Mouse (Mus musculus): Measurements from ENCODE around the gene Ascl4. TPM values are rescaled to one million over a fixed set of nuclear protein-coding genes. Genes with fewer than 3 reads are reported as not detected.

The Ascl4 gene
- total and polyA plus RNA-seq, 3 experiments, result 0.11 TPM; not detected in 2

DNA sequence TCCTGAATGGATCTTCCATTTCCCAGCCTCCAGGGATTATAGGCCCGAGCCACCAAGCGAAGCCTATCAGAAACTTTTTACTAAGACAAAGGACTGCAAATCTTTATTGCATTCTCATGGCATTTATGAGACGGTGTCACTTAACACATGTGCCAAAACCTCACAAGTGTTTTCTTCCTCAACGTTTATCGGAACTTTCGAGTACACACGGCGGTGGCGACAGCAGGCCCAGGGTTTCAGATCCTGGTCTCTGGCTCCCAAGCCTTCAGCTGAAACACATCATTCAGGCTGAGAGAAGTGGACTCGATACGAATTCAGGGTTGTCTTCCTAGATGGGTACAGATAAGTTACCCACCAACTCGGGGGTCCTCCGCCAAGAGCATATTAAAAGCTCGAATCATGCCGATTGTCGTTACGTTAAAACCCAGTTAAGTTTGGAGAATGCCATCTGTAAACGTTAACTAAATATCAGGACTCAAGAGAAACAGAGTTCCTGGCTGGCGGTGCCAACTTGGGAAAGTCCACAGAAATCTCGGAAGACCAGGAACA, 29.5 kb downstream of the Ascl4 start:
- TF ChIP-seq CTCF (IDR thresholded peaks at IDR 0.05; ENCODE audit: low read depth, low read length) (no peak), GATA2 (IDR thresholded peaks at IDR 0.05; ENCODE audit: borderline replicate concordance, low read depth, low read length) (no peak)
- DNase-seq (ENCODE audit: low spot score) (no peak), ATAC-seq (ENCODE audit: extremely low read depth, insufficient number of reproducible peaks, low FRiP score, poor library complexity, severe bottlenecking) (no peak)
- peaks cover 5% of the 10 kb centered on the region for H3K27me3 ChIP-seq (ENCODE audit: insufficient read depth, low read length)
- no peaks in the 10 kb centered on the region for H3K9me3 ChIP-seq (replicated peaks)
- peak overlapping the region; percentile 98 for H3K4me3 ChIP-seq (ENCODE audit: low read depth, low read length)
- H3K36me3 ChIP-seq (replicated peaks), result peaks cover 38% of the 10 kb centered on the region
- H3K4me1 ChIP-seq (ENCODE audit: insufficient read depth, low read depth, low read length), result peaks cover 40% of the 10 kb centered on the region

GRCm38 (mm10) chr10:85957464-85957950, 30.0 kb downstream of the Ascl4 start, which contains the start of gene Rtcb:
Rtcb (minus strand) TSS chr10:85957823.
- peaks cover 7% of the 10 kb centered on the region for H3K27me3 ChIP-seq (ENCODE audit: insufficient read depth, low read length)
- TF ChIP-seq TAL1 (conservative IDR thresholded peaks at IDR 0.05; ENCODE audit: low read depth, low read length) (no peak), GATA2 (IDR thresholded peaks at IDR 0.05; ENCODE audit: borderline replicate concordance, low read depth, low read length) (no peak), GATA1 (IDR thresholded peaks at IDR 0.05; ENCODE audit: borderline replicate concordance, low read length) (no peak), CTCF (IDR thresholded peaks at IDR 0.05; ENCODE audit: low read depth, low read length) (no peak), POLR2AphosphoS5 (IDR thresholded peaks at IDR 0.05; ENCODE audit: insufficient replicate concordance, low read depth, low read length) (no peak)
- peak within 1 kb of the TSS; percentile 98 for H3K4me3 ChIP-seq (ENCODE audit: low read depth, low read length)
- peak; percentile 85 for DNase-seq (ENCODE audit: low spot score)
- H3K4me1 ChIP-seq (ENCODE audit: insufficient read depth, low read depth, low read length), result peaks cover 36% of the 10 kb centered on the region
- H3K36me3 ChIP-seq (replicated peaks), result peaks cover 33% of the 10 kb centered on the region
- H3K9me3 ChIP-seq (replicated peaks), result no peaks in the 10 kb centered on the region
- peak; percentile 78 for ATAC-seq (ENCODE audit: extremely low read depth, insufficient number of reproducible peaks, low FRiP score, poor library complexity, severe bottlenecking)

DNA sequence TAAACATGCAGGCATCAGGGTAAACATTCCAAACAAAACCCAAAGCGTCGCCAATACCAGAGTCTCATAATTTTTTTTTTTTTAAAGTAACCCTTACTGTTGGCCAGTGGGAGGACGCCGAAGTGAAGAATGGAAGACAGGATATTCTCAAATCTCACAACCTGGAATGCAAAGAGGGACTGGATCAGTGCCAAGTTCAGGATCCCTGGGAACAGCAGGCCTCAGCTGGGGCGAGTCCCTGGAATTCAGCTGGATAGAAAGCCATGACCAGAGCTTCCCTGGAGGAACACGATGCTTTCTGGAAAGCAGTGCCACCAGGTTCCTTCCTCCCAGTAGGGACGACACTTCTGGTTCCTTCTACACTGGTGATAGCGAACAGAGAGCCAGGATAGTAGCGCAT, 35.4 kb downstream of the Ascl4 start:
- DNase-seq (ENCODE audit: low spot score), result no peak
- TF ChIP-seq CTCF (IDR thresholded peaks at IDR 0.05; ENCODE audit: low read depth, low read length), result no peak
- TF ChIP-seq GATA1 (IDR thresholded peaks at IDR 0.05; ENCODE audit: borderline replicate concordance, low read length), result no peak
- no peak for TF ChIP-seq GATA2 (IDR thresholded peaks at IDR 0.05; ENCODE audit: borderline replicate concordance, low read depth, low read length)
- TF ChIP-seq POLR2AphosphoS5 (IDR thresholded peaks at IDR 0.05; ENCODE audit: insufficient replicate concordance, low read depth, low read length), result no peak
- no peak for TF ChIP-seq TAL1 (conservative IDR thresholded peaks at IDR 0.05; ENCODE audit: low read depth, low read length)
- no peak for ATAC-seq (ENCODE audit: extremely low read depth, insufficient number of reproducible peaks, low FRiP score, poor library complexity, severe bottlenecking)
- Histone ChIP-seq H3K27me3 (ENCODE audit: insufficient read depth, low read length) (peaks cover 34% of the 10 kb centered on the region), H3K4me1 (ENCODE audit: insufficient read depth, low read depth, low read length) (peaks cover 6% of the 10 kb centered on the region; the same call in 1 of the 2 replicates), H3K36me3 (replicated peaks) (no peaks in the 10 kb centered on the region), H3K4me3 (ENCODE audit: low read depth, low read length) (no peak overlapping the region), H3K9me3 (replicated peaks) (no peaks in the 10 kb centered on the region)

DNA sequence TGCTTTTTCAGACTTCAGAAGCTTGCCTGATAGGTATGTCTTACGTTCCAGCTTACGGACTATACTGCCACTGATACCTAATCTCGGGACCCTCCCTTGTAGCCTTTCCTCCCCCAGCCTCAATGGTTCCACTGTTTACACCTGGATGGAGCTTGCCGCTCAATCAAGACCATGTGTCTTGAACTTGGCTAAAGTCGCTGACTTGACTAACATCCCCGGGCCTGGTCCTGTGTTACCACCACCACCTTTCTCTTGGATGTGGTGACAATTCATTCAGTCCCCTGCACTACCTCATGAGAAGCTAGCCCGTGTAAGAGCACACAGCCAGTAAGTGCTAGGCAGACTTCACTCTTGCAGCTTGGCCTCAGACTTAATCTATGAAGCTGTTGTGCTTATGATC, 36.8 kb downstream of the Ascl4 start:
- no peak for DNase-seq (ENCODE audit: low spot score)
- no peak for ATAC-seq (ENCODE audit: extremely low read depth, insufficient number of reproducible peaks, low FRiP score, poor library complexity, severe bottlenecking)
- peaks cover 40% of the 10 kb centered on the region for H3K27me3 ChIP-seq (ENCODE audit: insufficient read depth, low read length)
- TF ChIP-seq POLR2AphosphoS5 (IDR thresholded peaks at IDR 0.05; ENCODE audit: insufficient replicate concordance, low read depth, low read length) (no peak), CTCF (IDR thresholded peaks at IDR 0.05; ENCODE audit: low read depth, low read length) (no peak), TAL1 (conservative IDR thresholded peaks at IDR 0.05; ENCODE audit: low read depth, low read length) (no peak), GATA2 (IDR thresholded peaks at IDR 0.05; ENCODE audit: borderline replicate concordance, low read depth, low read length) (no peak), GATA1 (IDR thresholded peaks at IDR 0.05; ENCODE audit: borderline replicate concordance, low read length) (no peak)
- no peaks in the 10 kb centered on the region for H3K9me3 ChIP-seq (replicated peaks)
- peaks cover 3% of the 10 kb centered on the region; the same call in 1 of the 2 replicates for H3K4me1 ChIP-seq (ENCODE audit: insufficient read depth, low read depth, low read length)
- no peak overlapping the region for H3K4me3 ChIP-seq (ENCODE audit: low read depth, low read length)
- H3K36me3 ChIP-seq (replicated peaks), result no peaks in the 10 kb centered on the region

- DNase-seq (ENCODE audit: low spot score) (no peak), ATAC-seq (ENCODE audit: extremely low read depth, insufficient number of reproducible peaks, low FRiP score, poor library complexity, severe bottlenecking) (no peak)
- H3K4me3 ChIP-seq (ENCODE audit: low read depth, low read length), result no peak overlapping the region
- no peaks in the 10 kb centered on the region for H3K9me3 ChIP-seq (replicated peaks)
- H3K36me3 ChIP-seq (replicated peaks), result no peaks in the 10 kb centered on the region
- H3K4me1 ChIP-seq (ENCODE audit: insufficient read depth, low read depth, low read length), result no peaks in the 10 kb centered on the region
- TF ChIP-seq GATA1 (IDR thresholded peaks at IDR 0.05; ENCODE audit: borderline replicate concordance, low read length), result no peak
- no peak for TF ChIP-seq TAL1 (conservative IDR thresholded peaks at IDR 0.05; ENCODE audit: low read depth, low read length)
- no peak for TF ChIP-seq GATA2 (IDR thresholded peaks at IDR 0.05; ENCODE audit: borderline replicate concordance, low read depth, low read length)
- TF ChIP-seq POLR2AphosphoS5 (IDR thresholded peaks at IDR 0.05; ENCODE audit: insufficient replicate concordance, low read depth, low read length), result no peak
- TF ChIP-seq CTCF (IDR thresholded peaks at IDR 0.05; ENCODE audit: low read depth, low read length), result no peak
- peaks cover 46% of the 10 kb centered on the region for H3K27me3 ChIP-seq (ENCODE audit: insufficient read depth, low read length)
These were observed 39.0 kb downstream of the Ascl4 start for GRCm38 (mm10) chr10:85966476-85966875.

GRCm38 (mm10) chr10:85967411-85968156, 40.1 kb downstream of the Ascl4 start:
- no peak; the same call in 1 of the 2 replicates for ATAC-seq (ENCODE audit: extremely low read depth, insufficient number of reproducible peaks, low FRiP score, poor library complexity, severe bottlenecking)

More at GRCm38 (mm10) chr10:85967411-85968156, 40.1 kb downstream of the Ascl4 start:
- no peaks in the 10 kb centered on the region for H3K36me3 ChIP-seq (replicated peaks)
- no peaks in the 10 kb centered on the region for H3K4me1 ChIP-seq (ENCODE audit: insufficient read depth, low read depth, low read length)
- H3K27me3 ChIP-seq (ENCODE audit: insufficient read depth, low read length), result peaks cover 48% of the 10 kb centered on the region
- DNase-seq (ENCODE audit: low spot score), result no peak
- H3K9me3 ChIP-seq (replicated peaks), result no peaks in the 10 kb centered on the region
- no peak overlapping the region for H3K4me3 ChIP-seq (ENCODE audit: low read depth, low read length)
- TF ChIP-seq CTCF (IDR thresholded peaks at IDR 0.05; ENCODE audit: low read depth, low read length) (no peak), TAL1 (conservative IDR thresholded peaks at IDR 0.05; ENCODE audit: low read depth, low read length) (no peak), POLR2AphosphoS5 (IDR thresholded peaks at IDR 0.05; ENCODE audit: insufficient replicate concordance, low read depth, low read length) (no peak), GATA2 (IDR thresholded peaks at IDR 0.05; ENCODE audit: borderline replicate concordance, low read depth, low read length) (no peak), GATA1 (IDR thresholded peaks at IDR 0.05; ENCODE audit: borderline replicate concordance, low read length) (no peak)

All from G1E (cell line).